Mouse (Mus musculus) gonadal fat pad, adult 2 months (tissue): ENCODE results near the gene Ptger4. TPM values are rescaled to one million over a fixed set of nuclear protein-coding genes. Genes with fewer than 3 reads are reported as not detected.
"Not testable (repeated sequence)": the region's sequence is repeated elsewhere in the genome, so short reads cannot be mapped to it uniquely, and the experiment has no call there.

Source experiments
- DNase-seq: peaks from one replicate; pipeline ENCODE4 v3.0.0-alpha.2; 2012; ENCODE audit warnings: low read depth
- polyA plus RNA-seq: library from polyadenylated mRNA; depleted of rRNA; stranded (reverse); fragments of >200 nt; gene quantifications from 2 replicates; pipeline ENCODE4 v1.2.3, GENCODE M21; 2012

Ptger4 gene
- polyA plus RNA-seq, 1 experiment, result 8.5 TPM

DNA sequence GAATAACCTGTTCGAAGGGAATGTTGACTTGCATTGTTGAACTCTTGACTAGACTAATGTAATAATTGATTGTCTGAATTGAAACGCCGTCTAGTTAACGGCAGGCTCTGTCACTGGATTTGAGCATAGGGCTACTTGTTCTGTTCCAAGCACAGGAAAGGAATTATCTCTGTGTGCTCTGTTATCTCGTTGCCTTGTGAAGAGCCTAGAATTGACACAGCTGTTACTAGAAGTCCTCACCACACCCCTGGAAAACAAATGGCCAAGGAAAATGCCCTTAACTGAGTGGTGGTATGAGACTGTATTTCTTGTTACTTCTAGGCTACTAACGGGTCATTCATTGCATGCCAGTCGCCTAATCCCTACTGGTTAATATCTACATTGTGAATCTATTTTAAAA is 5.9 kb downstream of the Ptger4 start:
- DNase-seq, result no peak

DNA sequence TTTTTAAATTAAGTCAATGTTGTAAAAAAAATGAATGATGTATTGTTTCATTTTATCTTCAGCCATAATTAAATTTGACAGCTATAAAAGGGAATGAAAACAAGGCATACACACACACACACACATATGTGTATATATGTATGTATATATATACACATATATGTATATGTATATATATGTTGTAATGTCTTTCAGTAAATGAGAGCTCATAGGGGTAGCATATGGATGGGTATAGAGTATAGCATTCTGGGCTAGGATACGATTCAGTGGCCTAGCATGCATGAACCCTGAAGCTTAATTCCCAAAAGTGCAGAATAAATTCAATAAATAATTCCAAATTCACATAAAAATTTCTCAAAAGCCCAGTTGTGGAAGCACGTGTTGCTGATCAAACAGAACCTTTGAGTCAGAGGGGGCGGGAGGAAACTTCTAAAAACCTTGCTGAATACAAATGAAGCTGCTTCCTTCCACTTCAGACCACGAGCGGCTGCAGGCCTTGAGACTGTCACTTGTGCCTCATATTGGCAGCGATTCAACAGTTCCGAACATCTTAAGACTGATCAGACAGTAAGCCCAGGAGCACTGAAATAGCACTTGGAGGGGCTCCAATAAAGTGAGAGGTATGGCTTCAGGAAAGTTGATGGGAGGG is 6.9 kb downstream of the Ptger4 start:
- no peak for DNase-seq

DNA sequence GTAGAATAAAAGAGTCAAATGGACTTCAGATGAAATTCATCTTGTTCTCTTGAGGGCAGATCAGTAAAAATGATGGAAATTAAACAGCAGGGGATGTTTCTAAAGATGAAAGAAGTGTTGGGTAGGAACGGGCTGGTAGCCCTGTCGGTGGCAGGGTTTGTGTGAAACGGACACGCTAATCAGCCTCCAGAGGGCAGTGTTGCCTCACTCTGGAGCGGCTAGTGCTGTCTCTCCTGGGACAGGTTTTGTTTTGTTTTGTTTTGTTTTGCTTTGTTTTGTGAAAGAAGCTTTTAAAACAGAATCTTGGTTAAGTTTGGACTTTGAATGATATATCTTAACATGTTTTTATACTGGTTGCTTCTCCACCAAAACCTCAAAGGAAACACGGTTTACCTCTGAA is 7.4 kb downstream of the Ptger4 start:
- DNase-seq, result no peak

DNA sequence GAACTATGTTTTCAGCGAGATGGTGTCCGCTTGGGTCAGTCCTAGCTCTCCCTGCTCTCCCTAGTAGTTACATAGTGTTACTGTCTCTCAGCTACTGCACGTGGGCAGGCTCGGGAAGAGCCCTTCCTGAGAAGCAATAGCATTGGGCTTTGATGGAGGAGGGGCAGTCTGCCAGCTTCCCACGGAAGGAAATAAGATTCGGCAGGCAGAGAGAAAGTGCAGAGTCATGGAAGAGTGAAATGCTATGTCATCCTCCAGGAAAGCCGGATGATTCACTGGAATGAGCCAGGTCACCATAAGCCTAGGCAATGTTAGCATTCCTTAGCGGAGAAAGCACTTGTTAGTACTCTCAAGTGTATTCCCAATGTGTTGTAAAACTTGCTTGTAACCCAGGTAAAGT is 8.5 kb downstream of the Ptger4 start:
- no peak for DNase-seq

DNA sequence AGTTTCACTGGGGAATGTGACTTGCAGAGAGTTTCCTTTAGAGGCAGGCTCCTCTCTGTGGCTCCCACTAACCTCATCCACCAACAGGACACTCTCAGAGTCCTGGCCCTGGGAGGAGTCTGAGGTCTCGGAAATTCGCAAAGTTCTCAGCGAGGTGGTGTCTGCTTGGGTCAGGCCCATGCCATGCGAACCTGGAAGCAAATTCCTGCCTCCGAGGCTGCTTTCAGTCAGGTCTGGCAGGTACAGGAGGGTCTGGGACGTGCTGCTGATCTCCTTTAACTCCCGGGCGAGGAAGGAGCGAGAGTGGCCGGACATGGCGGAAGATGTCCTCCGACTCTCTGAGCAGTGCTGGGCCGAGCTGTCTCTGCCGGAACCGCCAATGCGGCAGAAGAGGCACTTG is 9.3 kb downstream of the Ptger4 start:
- no peak for DNase-seq

DNA sequence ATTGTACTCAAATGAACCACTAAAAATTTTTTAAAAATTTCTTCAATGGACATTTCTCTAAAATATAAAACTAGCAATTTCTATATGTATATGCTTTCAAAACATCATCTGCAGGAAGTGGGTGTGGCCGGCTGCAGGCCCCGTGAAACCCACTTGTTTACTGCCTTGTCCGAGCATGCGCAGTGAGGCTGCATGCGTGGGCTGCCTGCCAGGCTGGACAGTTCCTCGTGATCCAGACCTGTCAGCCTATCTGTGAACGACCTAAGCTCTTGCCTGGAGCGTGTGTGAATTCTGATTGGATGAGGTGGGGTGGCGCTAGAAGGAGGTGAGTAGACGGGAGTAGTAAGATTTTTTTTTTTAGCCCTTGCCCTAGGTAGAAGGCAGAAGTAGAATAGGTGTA is 13.2 kb downstream of the Ptger4 start:
- DNase-seq, result not testable (repeated sequence)

DNA sequence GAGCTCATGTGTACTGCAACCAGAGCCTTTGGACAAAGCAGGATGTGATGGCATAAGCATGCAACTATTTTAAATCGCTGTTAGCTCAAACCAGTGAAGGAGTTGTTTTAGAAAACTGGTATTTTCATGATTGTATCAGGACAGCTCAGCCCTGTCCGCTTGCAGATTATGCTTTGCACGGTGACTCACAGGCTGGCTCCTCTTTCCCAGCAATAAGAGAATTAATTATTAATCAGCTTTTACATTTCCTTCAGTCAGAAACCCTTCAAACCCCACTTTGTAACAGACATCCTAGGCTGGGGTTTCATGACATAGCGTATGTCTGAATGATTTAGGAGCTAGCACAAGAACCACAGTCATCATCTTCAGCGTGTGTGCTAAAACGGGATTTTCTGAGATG is 23.5 kb downstream of the Ptger4 start:
- DNase-seq, result no peak

DNA sequence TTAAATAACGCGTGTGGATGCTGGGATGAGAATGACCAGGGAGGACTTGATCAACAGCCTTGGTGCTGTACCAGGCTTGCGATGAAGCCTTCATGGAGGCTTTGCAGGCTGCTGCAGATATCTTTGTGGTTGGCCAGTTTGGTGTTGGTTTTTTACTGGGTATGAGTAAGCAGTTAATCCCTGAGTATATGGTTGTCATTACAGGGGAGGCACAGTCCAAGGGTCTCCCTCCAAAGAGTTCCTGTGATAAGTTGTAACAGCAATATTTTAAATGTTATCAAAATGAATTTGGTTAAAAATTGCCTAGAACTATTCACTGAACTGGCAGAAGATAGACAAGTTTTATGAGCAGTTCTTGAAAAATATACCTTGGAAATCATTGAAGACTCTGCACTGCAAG is 34.9 kb downstream of the Ptger4 start:
- DNase-seq, result no peak

DNA sequence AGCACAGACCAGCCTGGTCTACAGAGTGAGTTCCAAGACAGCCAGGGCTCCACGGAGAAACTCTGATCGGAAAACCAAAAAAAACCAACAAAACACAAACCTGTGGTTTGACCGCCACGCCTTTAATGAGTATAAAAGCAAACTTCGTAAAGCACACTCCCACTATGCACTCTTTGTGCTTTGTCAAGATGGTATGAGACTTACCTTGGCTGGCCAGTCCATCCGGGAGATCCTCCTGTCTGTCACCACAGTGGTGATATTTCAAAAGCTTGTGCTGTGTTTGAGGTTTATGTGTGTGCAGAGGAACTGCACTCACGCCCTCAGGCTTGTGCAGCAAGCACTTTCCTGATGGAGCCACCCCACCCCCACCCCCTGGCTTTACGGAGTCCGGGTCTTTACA is 38.8 kb downstream of the Ptger4 start:
- no peak for DNase-seq

DNA sequence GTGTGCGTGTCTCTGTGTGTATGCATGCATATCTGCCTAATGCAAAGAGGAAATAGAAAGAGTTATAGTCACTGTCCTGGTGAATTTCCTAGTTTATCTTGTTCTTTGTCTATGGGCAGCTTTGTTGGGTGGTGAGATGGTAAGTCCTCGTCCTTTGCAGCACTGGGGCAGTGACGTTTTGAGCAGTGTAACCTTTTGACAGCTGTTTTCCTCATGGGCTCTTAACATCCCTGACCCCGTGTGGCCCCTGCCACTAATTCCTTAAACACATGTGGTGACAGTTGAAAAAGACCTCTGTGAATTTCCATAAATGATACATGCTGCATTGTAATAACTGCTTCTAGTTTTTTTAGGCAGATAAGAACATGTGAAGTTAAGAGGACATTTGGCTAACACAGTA is 47.3 kb downstream of the Ptger4 start:
- no peak for DNase-seq

DNA sequence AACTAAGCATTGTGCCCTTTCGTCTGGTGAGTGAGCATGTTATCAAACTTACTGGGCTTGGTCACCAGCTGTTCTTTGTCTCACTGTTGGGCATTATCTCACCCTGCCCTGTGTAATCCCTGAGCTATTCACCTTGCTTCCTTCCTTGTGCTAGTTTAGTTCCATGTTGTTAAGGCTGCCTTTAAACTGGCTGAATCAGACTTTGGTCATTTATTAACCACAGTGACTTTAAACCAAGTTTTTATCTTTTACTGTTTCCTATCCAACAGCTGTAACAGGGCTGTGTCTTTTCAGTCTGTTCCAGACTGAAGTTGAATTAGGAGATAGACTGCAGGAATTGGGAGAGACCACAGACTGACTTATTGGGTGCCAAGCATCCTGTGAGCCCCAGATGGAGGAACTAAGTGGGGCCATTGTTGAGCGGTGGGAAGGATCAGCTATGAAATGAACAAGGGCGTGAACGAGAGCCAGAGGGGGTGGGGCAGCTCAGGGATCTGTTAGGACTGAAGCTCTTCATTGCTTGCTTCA is 47.9 kb downstream of the Ptger4 start:
- DNase-seq, result no peak

DNA sequence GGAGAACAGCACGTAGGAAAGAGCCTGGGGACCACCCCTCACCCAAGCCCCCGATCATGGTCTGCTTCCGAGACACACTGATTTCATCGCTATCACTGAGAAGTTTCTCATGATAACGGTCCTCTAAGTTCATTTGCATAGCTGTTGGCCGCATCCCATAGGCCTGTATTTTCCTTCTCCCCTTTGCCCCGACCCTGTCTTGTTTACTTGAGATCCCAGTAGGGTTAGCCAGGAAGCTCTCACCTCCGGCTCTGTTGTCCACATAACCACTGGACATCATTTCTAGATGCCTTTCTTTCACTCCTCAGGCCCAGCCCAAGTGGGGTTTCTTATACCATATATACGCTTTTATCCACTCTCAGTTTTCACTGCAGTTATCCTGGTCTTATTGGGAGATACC is 49.1 kb downstream of the Ptger4 start:
- no peak for DNase-seq

DNA sequence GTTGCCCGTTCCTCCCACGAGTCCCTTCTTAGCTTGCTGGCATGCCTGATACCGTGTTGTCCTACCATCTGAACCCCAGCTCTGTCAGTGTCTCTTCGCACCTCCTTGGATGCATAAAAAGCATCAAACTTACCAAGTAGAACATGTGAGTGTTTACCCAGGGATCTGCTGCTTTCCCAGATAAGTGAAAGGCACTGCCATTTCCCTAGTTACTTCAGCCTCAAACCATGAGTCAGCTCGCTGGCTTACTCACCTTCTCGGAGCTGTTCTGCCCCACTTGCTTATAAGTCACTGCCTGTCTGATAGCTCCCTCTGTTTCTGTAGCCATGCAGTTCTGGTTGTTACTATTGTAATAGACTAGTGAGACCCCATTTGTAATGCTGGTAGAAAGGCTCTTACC is 49.5 kb downstream of the Ptger4 start:
- DNase-seq, result no peak

DNA sequence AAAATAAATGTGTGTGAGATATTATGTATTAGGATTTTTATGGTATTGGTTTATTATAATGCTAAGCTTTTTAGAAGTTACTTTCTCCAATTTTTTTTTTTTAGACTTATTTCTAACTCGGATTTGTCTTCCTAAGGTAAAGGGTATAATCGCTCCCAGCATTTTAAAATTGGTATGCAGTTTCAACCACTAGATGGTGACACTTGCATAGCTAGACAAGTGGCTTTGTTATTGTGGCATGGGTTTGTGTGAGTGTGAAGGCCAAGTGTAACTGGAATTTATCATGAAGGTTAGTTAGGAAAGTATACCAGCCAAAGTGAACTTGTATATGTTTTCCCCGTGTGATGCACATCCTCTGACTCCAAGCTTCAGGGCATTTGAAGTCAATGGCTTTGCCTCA is 50.2 kb downstream of the Ptger4 start:
- no peak for DNase-seq

DNA sequence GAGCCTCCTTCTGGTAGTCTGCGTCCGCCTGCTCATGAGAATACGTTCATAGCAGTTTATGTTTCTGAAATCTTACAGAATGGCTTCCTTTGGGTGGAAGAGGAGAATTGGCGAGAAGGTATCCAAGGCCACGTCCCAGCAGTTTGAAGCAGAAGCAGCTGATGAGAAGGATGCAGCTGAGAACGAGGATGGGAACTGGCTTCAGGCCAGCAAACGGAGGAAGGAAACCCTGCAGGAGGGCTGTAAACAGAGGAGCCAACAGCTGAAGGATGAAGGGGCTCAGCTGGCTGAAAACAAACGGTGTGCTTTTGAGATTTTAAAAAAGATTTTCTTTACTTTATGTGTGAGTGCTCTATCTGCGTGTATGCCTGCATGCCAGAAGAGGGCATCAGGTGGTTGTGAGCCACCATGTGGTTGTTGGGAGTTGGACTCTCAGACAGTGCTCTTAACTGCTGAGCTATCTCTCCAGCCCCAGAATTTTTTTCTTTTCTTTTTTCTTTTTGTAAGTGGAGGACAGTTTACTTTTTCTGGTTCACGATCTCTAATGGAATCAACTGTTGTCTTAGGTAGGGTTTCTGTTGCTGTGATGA is 54.4 kb downstream of the Ptger4 start:
- DNase-seq, result no peak

DNA sequence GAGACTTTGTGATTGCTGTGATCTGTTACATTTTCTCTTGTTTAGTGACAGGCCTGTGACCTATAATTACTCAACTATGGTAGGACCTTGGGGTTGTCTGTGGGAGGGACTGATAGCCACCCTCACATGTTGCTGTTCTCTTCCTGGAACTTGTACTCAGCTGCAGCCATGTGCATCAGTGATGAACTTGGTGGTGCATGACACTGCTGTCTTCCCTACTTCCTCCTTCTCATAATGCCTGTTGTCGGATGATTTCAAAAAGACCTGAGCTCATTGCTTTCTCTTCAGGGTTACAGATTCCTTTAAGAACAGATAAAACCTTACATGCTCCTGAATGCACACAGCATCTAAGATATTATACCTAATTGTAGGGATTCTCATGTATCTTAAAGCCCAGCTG is 56.0 kb downstream of the Ptger4 start:
- DNase-seq, result no peak

DNA sequence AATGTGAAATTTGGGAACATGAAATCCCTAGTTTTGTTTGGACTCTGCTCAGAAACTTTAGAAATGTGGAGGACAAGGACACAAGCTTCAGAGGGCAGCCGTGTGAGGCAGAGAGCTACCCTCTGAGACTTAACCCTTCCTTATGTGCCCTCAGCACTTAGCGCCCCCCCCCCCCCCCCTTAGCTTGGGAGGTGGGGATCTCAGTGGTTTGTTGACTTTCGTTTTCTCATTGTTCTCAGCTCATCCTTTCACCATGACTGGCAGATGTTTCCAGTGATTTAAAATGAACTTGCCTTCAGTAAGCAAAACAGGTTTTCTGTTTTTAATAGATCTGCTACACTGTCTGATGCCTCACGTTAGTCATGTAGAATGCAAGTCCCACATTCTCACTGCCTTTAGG is 56.9 kb downstream of the Ptger4 start:
- DNase-seq, result no peak

DNA sequence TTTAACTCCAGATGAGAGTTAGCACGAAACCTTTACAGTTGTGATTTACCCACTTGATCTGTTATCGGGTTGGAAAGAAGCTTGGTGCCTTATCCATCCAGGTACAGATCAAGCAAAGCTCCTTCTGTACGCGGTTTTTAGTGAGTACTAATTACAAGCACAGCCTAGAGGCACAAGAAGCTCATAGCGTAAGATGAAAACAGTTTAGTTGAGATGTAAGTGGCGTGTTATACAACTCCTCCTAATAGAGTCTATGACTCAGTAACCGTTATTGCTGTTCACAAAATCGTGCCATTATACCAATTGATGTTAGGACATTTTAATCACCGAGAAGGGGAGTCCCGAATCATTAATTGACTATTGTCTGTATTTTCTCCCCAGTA is 57.7 kb downstream of the Ptger4 start:
- DNase-seq, result no peak

DNA sequence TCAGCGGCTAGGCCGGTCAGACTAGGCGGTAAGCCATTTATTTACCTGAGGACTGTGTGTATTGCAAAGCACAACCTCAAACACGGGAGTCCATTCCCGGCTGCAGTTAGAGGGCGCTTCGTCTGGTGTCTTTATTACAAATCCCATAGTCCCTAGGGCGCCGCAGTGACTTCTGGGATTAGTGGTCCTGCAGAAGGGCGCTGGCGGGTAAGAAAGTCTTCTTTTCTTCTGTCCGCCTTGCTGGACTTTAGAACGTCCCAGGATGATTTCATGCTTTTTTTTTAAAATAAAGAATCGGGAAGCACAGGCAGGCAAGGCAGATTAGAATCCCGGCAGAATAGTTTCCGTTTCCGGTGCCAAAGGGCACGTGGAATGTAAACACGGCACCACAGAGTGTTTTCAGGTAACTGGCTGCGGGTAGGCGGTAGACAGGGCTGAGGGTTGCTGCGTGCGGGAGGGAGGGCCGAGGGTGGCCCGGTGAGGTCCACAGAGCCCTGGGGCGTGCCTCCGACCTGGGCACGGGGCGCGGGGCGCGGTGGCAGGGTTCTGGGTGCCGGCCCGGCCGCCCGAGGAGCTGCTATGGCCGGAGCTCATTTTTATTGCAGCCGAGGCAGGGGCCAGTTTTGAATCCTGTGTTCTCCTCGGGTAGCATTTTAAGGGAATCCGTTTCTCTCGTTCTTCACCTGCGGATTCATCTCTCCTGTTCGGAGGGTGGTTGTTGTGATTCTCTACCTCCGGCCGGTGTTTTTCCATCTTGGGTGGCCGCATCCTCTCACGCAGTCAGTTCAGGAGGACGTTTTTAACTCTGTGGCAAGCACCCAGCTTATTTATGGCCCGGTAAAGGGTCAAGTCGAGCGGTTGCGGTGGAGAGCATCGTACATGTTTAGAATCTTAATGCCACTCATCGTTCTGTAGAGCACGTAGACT is 58.4 kb downstream of the Ptger4 start, which contains the start of gene Ttc33:
TSS of gene Ttc33 (plus strand) at position 160 of the 927 bp plus-strand sequence.
- no peak for DNase-seq

DNA sequence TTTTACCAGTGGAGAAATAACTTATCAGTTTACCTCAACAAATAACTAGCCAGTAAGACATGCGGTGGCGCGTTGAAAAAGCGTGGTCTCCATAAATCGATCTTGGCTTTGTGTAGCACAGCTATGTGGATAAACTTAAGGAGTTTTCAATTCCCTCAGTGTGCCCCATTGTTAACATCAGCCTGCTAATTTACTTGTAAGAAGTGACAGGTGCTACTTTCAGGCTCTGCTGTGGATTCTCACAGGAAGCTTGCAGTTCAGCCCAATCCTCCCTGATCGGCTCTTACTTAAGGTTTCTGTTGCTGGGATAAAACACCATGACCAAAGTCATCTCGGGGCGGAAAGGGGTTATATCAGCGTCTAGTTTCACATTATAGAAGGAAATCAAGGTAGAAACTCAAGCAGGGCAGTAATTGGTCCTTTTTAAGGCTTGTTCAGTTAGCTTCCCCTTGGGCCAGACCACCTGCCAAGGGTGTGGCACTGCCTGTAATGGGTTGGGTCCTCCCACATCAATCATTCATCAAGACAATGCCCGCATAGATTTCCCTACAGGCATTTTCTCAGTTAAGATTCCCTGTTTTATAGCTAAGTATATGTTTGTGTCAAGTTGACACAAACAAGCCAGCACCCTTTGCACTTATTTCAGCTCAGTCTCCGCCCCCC is 59.2 kb downstream of the Ptger4 start:
- no peak for DNase-seq

DNA sequence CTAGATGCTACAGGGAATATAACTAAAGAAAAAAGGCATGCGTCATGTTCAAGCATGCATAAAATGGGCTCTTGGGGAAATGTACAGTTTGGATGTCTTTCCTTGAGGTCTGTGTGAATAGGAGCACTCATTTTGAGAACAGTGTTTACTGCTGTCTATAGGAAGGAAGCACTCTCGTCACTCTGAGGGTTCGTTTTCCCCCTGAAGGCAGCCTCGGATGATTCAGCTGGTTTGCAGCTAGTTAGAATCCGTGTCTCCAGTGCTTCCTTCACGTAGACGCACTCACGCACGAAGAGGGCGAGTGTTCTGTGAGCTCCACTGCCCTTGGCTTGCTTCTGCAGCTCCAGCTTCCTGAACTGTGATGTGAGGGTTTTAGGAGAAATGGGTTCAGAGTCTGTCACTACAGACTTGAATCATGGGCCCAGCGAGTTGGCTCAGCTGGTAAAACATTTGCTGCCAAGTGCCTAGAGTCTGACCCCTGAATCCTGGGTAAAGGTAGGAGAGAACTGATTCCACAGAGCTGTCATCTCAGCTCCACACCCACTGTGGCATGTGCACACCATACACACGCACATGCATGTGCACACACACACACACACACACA is 70.7 kb downstream of the Ptger4 start:
- no peak for DNase-seq
